Mouse (Mus musculus): ENCODE measurements at regions not wholly inside any gene's neighbourhood (a gene's known extent, or its start where the extent isn't known, plus 50 kb on each side); places are given as distances from the start of the nearest gene placed in this dataset.

- TF ChIP-seq CTCF (IDR thresholded peaks at IDR 0.05; ENCODE audit: low read depth) (no peak), EP300 (optimal IDR thresholded peaks at IDR 0.05) (no peak)
Measured at GRCm38 (mm10) chr4:131591456-131591855, 246.6 kb downstream of the Ptpru start.
